Mouse (Mus musculus) liver, embryonic 14.5 days (tissue): Measurements from ENCODE around the gene Gtsf2. TPM values are rescaled to one million over a fixed set of nuclear protein-coding genes. Genes with fewer than 3 reads are reported as not detected.
A peak's percentile ranks its signal among the peaks of the same experiment; 100 is the strongest.

Experiments
- ATAC-seq: fragments of 200-750 bp; cut with Nextera tagmentation; 2 replicates; pipeline ENCODE4 v1.8.0; 2017; ENCODE audit warnings: moderate number of reproducible peaks, mild to moderate bottlenecking, moderate library complexity; ENCODE audit not compliant: insufficient read depth
- DNase-seq, 3 experiments: peaks; one replicate each; pipeline ENCODE4 v3.0.0-alpha.2; 2012 to 2013; ENCODE audit warnings: low read depth in 3 of 3, low spot score in 3 of 3
- H3K27ac ChIP-seq: fragments of 300-500 bp; sonication (generic); 2 replicates; pipeline ENCODE4 v1.5.1; 2014; ENCODE audit warnings: moderate library complexity, mild to moderate bottlenecking, control low read depth, inconsistent platforms
- H3K27me3 ChIP-seq: fragments of 300-500 bp; sonication (generic); 2 replicates; pipeline ENCODE4 v1.6.1; 2014; ENCODE audit warnings: mild to moderate bottlenecking, low read length, moderate library complexity; ENCODE audit not compliant: control insufficient read depth, insufficient read depth
- H3K36me3 ChIP-seq: fragments of 300-500 bp; sonication (generic); replicated peaks from 2 replicates; pipeline ENCODE4 v1.6.1; 2014; ENCODE audit warnings: low read depth; ENCODE audit not compliant: control insufficient read depth, insufficient read depth
- H3K4me1 ChIP-seq, 2 experiments: fragments of 200-500 bp in 1 of 2; fragments of 300-500 bp in 1 of 2; sonication (generic) in 1 of 2; replicated peaks; 2 replicates each; pipeline ENCODE4 v1.6.1; 2012 to 2014; ENCODE audit warnings: antibody characterized with exemption in 1 of 2, inconsistent platforms in 1 of 2, low read length in 1 of 2; ENCODE audit not compliant: control insufficient read depth in 2 of 2, insufficient read depth in 2 of 2
- H3K4me2 ChIP-seq: fragments of 300-500 bp; sonication (generic); 2 replicates; pipeline ENCODE4 v1.6.1; 2014; ENCODE audit warnings: low read depth, mild to moderate bottlenecking, control low read depth, moderate library complexity
- H3K4me3 ChIP-seq, 2 experiments: fragments of 200-500 bp in 1 of 2; fragments of 300-500 bp in 1 of 2; sonication (generic) in 1 of 2; 2 replicates each; pipeline ENCODE4 v1.5.1; 2012 to 2014; ENCODE audit warnings: low read depth in 2 of 2, low read length in 2 of 2, mild to moderate bottlenecking in 2 of 2, control low read depth in 1 of 2, inconsistent platforms in 1 of 2, moderate library complexity in 1 of 2; ENCODE audit not compliant: insufficient read depth in 1 of 2
- H3K9ac ChIP-seq: fragments of 300-500 bp; sonication (generic); replicated peaks from 2 replicates; pipeline ENCODE4 v1.6.1; 2014; ENCODE audit warnings: mild to moderate bottlenecking, control low read depth, moderate library complexity
- H3K9me3 ChIP-seq: fragments of 300-500 bp; sonication (generic); 2 replicates; pipeline ENCODE4 v1.6.1; 2016; ENCODE audit warnings: low read length, mixed read lengths; ENCODE audit not compliant: control insufficient read depth
- CTCF ChIP-seq: IDR thresholded peaks from 2 replicates; pipeline ENCODE4 v1.5.1; 2016; ENCODE audit warnings: antibody characterized with exemption, low read depth, control low read depth
- EP300 ChIP-seq: IDR thresholded peaks from 2 replicates; pipeline ENCODE4 v1.6.1; 2016; ENCODE audit warnings: antibody characterized with exemption, low read depth
- WGBS: fragments of 180-500 bp; shearing (Covaris S2); extraction: QIAGEN DNeasy Blood & Tissue Kit; methylation state at CpG from one replicate; pipeline ENCODE4 v1.1.7; 2014; ENCODE audit not compliant: insufficient replicate concordance; 5-methylcytosine and 5-hydroxymethylcytosine counted together
- polyA plus RNA-seq, 2 experiments: library from polyadenylated mRNA; depleted of rRNA in 1 of 2; stranded (reverse) in 1 of 2; unstranded in 1 of 2; fragments of >200 nt; fragmentation: Nextera tagmentation in 1 of 2; extraction: Ambion mirVana in 1 of 2; gene quantifications; 2 replicates each; pipeline versions ENCODE4 v1.2.1 to v1.2.3; 2012 to 2014

Gene Gtsf2
- polyA plus RNA-seq, 2 experiments = not detected

DNA sequence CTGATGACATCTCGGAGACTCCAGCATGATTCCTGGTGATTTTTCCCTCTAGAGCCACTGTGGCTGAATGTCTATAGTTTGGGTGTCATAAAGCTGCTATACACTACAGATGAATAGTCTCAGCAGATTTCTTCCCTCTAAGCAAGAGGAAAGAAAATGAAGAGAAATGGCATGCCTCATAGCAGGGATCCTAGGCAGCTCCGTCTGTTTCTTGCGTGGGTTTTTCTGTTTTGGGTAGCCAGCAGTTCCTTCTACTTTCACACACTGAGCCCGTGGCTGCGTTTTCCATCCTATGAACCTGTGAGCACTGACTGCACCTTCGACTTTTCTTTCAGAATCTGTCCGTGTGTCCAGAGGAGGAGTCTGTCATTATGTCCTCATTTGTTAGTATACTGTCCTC is 24.9 kb upstream of the Gtsf2 start:
- TF ChIP-seq CTCF (no peak), EP300 (no peak)
- Histone ChIP-seq H3K27me3 (no peaks in the 10 kb centered on the region), H3K36me3 (no peaks in the 10 kb centered on the region), H3K9ac (no peak overlapping the region), H3K9me3 (no peaks in the 10 kb centered on the region), H3K4me2 (no peak overlapping the region), H3K4me1 (no peaks in the 10 kb centered on the region), H3K27ac (no peak overlapping the region), H3K4me3 (no peak overlapping the region)
- no peak for DNase-seq
- WGBS = 70% methylated on average over 7 of the region's 7 CpGs
- no peak for ATAC-seq

DNA sequence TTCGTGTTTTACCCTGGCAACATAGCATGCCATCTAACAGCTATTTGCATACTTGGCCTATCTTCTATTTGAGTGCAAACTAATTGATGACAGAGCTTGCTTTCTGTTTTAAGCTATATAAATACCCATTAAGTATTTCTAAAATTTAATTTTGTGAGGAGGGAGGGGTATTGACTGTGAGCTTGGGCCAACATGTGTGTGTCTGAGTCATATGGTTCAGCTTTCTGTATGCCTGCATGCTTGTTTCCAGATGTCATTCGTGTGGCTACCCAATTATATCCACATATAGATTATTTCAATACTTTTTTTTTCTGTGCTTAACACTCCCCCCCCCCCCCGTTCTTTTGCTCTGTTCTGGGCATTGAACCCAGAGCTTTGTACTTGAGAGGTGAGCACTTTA is 24.0 kb upstream of the Gtsf2 start:
- H3K36me3 ChIP-seq = no peaks in the 10 kb centered on the region
- no peaks in the 10 kb centered on the region for H3K27me3 ChIP-seq
- H3K9ac ChIP-seq = no peak overlapping the region
- DNase-seq (no peak), ATAC-seq (no peak)
- no peak overlapping the region for H3K4me3 ChIP-seq
- no peaks in the 10 kb centered on the region for H3K9me3 ChIP-seq
- H3K4me2 ChIP-seq = no peak overlapping the region
- no peaks in the 10 kb centered on the region for H3K4me1 ChIP-seq
- WGBS = 56% methylated on average over 3 of the region's 3 CpGs
- H3K27ac ChIP-seq = no peak overlapping the region
- TF ChIP-seq CTCF = no peak
- no peak for TF ChIP-seq EP300

DNA sequence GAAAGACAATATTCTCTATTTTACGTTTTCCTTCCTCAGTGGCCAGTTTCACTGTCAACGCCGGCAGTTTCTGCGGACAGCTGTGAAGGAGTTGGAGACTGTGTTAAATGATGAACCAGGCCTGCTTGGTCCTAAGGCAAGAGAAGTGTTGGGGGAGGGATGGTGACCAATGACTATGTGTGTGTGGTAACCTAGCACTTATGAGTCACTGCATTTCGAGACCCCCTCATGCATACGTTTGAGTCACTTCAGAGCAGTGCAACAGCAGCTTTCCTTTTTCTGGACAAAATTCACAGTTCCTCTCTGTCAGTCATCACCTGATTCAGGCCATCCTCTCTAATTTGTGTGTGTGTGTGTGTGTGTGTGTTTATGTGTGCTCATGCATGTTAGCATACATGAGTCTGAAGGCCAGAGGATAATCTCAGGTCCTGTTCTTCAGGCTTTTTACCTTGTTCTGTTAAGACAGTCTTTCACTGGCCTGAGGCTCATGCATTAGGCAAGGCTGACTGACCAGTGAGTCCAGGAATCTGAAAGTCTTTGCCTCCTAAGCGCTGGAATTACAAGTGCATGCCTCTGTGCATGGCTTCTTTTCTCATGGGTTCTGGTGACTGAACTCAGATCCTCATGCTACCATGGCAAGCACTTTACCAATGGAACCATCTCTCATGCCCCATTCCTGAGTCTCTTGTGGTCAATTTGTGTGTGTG is 23.4 kb upstream of the Gtsf2 start:
- Histone ChIP-seq H3K27me3 (no peaks in the 10 kb centered on the region), H3K4me2 (no peak overlapping the region), H3K9ac (no peak overlapping the region), H3K4me3 (no peak overlapping the region), H3K27ac (no peak overlapping the region), H3K36me3 (no peaks in the 10 kb centered on the region), H3K9me3 (no peaks in the 10 kb centered on the region), H3K4me1 (no peaks in the 10 kb centered on the region)
- ATAC-seq (no peak), DNase-seq (no peak)
- 67% methylated on average over 7 of the region's 7 CpGs for WGBS
- TF ChIP-seq CTCF (no peak), EP300 (no peak)

DNA sequence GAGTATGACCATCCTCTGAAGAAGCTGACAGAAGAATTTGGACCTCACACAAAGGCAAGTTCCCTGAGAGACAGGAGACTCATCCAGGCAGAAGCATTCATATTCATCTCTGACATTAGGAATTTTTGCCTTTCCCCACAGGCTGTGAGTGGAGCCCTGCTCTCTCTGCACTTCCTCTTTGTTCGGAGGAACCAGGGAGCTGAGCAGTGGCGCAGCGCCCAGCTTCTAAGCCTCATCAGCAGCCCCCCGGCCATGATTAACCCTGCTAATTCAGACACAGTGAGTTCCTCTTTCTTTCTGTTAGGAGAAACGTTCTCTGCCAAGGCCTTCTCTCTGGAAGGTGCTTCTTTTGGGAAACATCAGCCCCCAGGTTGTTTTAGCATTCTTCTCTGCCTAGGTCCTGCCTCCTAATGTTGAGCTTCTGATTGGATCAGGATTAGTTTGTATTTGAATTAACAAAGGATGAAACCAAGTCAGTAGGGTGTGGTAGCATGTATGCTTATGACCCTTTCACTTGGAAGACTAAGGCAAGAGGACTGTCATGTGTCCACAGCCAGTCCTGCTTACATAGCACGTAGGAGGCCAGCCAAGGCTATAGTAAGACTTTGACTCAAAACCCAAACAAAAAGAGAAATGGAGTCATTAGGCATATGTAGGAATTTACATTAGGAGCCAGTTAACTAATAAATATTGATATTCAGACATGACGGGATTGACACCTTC is 14.4 kb upstream of the Gtsf2 start:
- Histone ChIP-seq H3K27me3 (no peaks in the 10 kb centered on the region), H3K4me3 (no peak overlapping the region), H3K4me1 (no peaks in the 10 kb centered on the region), H3K4me2 (no peak overlapping the region), H3K36me3 (no peaks in the 10 kb centered on the region), H3K9me3 (no peaks in the 10 kb centered on the region), H3K27ac (no peak overlapping the region), H3K9ac (no peak overlapping the region)
- ATAC-seq (no peak), DNase-seq (no peak)
- 58% methylated on average over 7 of the region's 7 CpGs for WGBS
- TF ChIP-seq EP300 (no peak), CTCF (no peak)

DNA sequence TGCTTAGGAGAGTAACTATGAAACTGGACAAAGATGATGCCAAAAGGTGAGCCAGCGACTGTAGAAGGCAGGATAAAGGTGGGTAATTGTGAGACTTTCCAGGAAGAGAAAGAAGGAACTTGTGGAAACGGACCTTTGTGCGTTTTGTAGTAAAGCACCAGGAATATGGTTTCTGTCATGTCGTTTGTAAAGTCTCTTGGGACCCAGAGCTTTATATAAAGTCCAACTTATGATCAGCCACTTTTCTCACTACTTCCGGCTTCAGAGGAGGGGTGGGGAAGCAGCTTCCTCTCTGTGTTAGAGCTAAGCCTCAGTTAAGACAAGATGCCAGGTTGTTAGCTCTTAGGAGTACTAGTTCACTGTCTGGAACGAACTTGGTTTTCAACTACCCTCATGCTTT is 6.2 kb upstream of the Gtsf2 start:
- H3K9ac ChIP-seq = no peak overlapping the region
- peak overlapping the region; percentile 33 for H3K4me2 ChIP-seq

More for the DNA sequence above, 6.2 kb upstream of the Gtsf2 start:
- 0 out of 4 replicates have a peak, but pooled peaks cover 0 to 2% of the 10 kb centered on the region in 2 experiments for H3K4me1 ChIP-seq
- 31% methylated on average over 6 of the region's 6 CpGs for WGBS
- no peaks in the 10 kb centered on the region for H3K9me3 ChIP-seq
- TF ChIP-seq CTCF (no peak), EP300 (no peak)
- H3K27me3 ChIP-seq = no peaks in the 10 kb centered on the region
- H3K36me3 ChIP-seq = no peaks in the 10 kb centered on the region
- no peak overlapping the region for H3K27ac ChIP-seq
- peak overlapping the region; percentile 18 to 39; a peak in 3 of 4 replicates for H3K4me3 ChIP-seq
- ATAC-seq = no peak
- DNase-seq = no peak
